Comparison of ENCODE assay signal across 11 mouse cellular contexts in the genomic region with DNA sequence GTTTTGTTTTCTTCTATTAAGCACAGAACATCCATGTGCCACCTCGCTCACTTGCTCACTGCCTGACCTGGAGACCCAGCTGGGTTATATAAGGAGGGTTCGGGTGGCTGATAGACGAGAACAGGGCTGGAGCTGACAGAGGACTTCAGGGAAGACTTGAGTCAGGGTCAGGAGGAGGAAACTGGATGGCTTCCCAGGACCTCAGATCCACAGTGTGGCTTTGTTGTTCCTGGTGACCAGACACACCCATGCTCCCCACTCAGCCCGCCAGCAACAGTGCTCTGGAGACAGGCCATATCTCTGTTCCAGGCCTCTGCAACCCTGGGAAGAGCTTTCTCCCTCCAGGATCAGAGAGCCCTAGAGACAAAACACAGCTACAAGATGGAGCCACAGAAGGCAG. TPM values are rescaled to one million over a fixed set of nuclear protein-coding genes. Genes with fewer than 3 reads are reported as not detected.
DNase-seq lines count a peak whose midpoint lies in the region; ATAC-seq lines count a peak whose summit lies in the region.
"Had no signal": no experiment of that assay in that cellular context is flagged by ENCODE, and none has a peak within 500 bp of the region (broad histone marks: within the 10 kb centered on the region; RNA-seq: fewer than 3 reads in every experiment).

No protein-coding gene starts in this region.

- H3K9me3 ChIP-seq in intestine, embryonic 16.5 days (ENCODE audit: control insufficient read depth, low read length), result no peaks in the 10 kb centered on the region
- no peaks in the 10 kb centered on the region for H3K9me3 ChIP-seq in stomach, embryonic 16.5 days (replicated peaks; ENCODE audit: control insufficient read depth, low read length)

- H3K4me3 ChIP-seq in intestine, embryonic 16.5 days (ENCODE audit: low read length), result no peak overlapping the region
- no peak overlapping the region for H3K4me3 ChIP-seq in stomach, embryonic 16.5 days (replicated peaks; ENCODE audit: low read length)

- H3K9ac ChIP-seq in intestine, embryonic 16.5 days (ENCODE audit: low read depth, low read length), result no peak overlapping the region
- H3K9ac ChIP-seq in stomach, embryonic 16.5 days (ENCODE audit: low read length), result no peak overlapping the region
- H3K9ac ChIP-seq: liver, embryonic 14.5 days had no signal

- WGBS in intestine, embryonic 16.5 days, result 77% methylated on average over 4 of the region's 4 CpGs
- WGBS in stomach, embryonic 16.5 days, result 81% methylated on average over 4 of the region's 4 CpGs

- H3K27me3 ChIP-seq in intestine, embryonic 16.5 days (replicated peaks; ENCODE audit: control insufficient read depth, insufficient read depth, low read length), result no peaks in the 10 kb centered on the region
- H3K27me3 ChIP-seq in stomach, embryonic 16.5 days (ENCODE audit: control insufficient read depth, insufficient read depth, low read length), result no peaks in the 10 kb centered on the region

- no peak overlapping the region for H3K27ac ChIP-seq in intestine, embryonic 16.5 days (ENCODE audit: low read length)
- H3K27ac ChIP-seq in stomach, embryonic 16.5 days (ENCODE audit: low read length), result no peak overlapping the region
- H3K27ac ChIP-seq: liver, embryonic 14.5 days had no signal

- intact Hi-C loops in left cerebral cortex, postnatal 10 days (cut with DNase I), result no loop called here

- peak; percentile 72 for DNase-seq in testis, postnatal 14 days (ENCODE audit: low spot score)
- DNase-seq in testis, postnatal 10 days (ENCODE audit: low spot score), result no peak
- DNase-seq in heart, adult 18-20 months, result peak; percentile 80 to 92
- no peak for DNase-seq in thymus, postnatal 4 days
- DNase-seq in left cerebral cortex, postnatal 10 days (ENCODE audit: extremely low spot score in 1 of 2, low spot score in 2 of 2), result no peak
- DNase-seq: right cerebral cortex, postnatal 25 days had no signal

- H3K4me1 ChIP-seq in intestine, embryonic 16.5 days (ENCODE audit: control insufficient read depth, insufficient read depth, low read length), result peaks cover 15% of the 10 kb centered on the region
- peaks cover 28% of the 10 kb centered on the region for H3K4me1 ChIP-seq in stomach, embryonic 16.5 days (ENCODE audit: control insufficient read depth, insufficient read depth, low read length)

- no peak overlapping the region for H3K4me2 ChIP-seq in intestine, embryonic 16.5 days (ENCODE audit: low read depth, low read length)
- H3K4me2 ChIP-seq in stomach, embryonic 16.5 days (ENCODE audit: low read depth, low read length), result no peak overlapping the region

- ATAC-seq in intestine, embryonic 16.5 days, result peak; percentile 52; the same call in 1 of the 2 replicates
- 0 out of 2 replicates have a peak, but pooled peaks have one; percentile 14 for ATAC-seq in stomach, embryonic 16.5 days (ENCODE audit: insufficient read depth, low FRiP score)
- no peak for ATAC-seq in erythroid progenitor cell, adult 5-6 weeks (replicated peaks; ENCODE audit: low FRiP score, poor library complexity, severe bottlenecking)
- ATAC-seq: forebrain, embryonic 14.5 days had no signal

- no peaks in the 10 kb centered on the region for H3K36me3 ChIP-seq in intestine, embryonic 16.5 days (ENCODE audit: control insufficient read depth, insufficient read depth, low read length)
- H3K36me3 ChIP-seq in stomach, embryonic 16.5 days (ENCODE audit: control insufficient read depth, insufficient read depth, low read length), result no peaks in the 10 kb centered on the region

RNA-seq across cellular contexts. Expression of gene Lrch1, which starts 44.6 kb away (rescaled TPM):
- 10 to 100 TPM; 11.8 to 14.3 TPM for total RNA-seq in heart, adult 18-20 months (2021)
- 9.8 and 9.9 TPM in 2 replicates for polyA plus RNA-seq in intestine, embryonic 16.5 days (2015; fragmentation: Nextera tagmentation; extraction: Ambion mirVana)
- polyA plus RNA-seq in stomach, embryonic 16.5 days (2015; fragmentation: Nextera tagmentation; extraction: Ambion mirVana), result 12.4 and 13.2 TPM in 2 replicates
- total RNA-seq in erythroid progenitor cell, adult 5-6 weeks (2015; ENCODE audit: low replicate concordance), result 6.5 and 16.3 TPM in 2 replicates
- 8.3 and 10.5 TPM in 2 replicates for total RNA-seq in erythroid progenitor cell, adult 5-6 weeks (2017; ENCODE audit: low replicate concordance)
- total RNA-seq in left cerebral cortex, postnatal 10 days (2021), result 10 to 100 TPM; 28.6 to 52.3 TPM

Comparison
In these comparisons a context has a peak if more than half of its experiments do, and no peak if none do; other contexts are left out.
1. DNase-seq: peak in testis, postnatal 14 days (single experiment) and heart, adult 18-20 months (2 of 2); none in testis, postnatal 10 days (single experiment), thymus, postnatal 4 days (single experiment) and left cerebral cortex, postnatal 10 days (0 of 2).